Mouse (Mus musculus) CH12.LX (cell line): ENCODE measurements around the gene Klhl12. TPM values are rescaled to one million over a fixed set of nuclear protein-coding genes. Genes with fewer than 3 reads are reported as not detected.

ENCODE experiments used
- DNase-seq: peaks from one replicate; pipeline ENCODE4 v3.0.0-alpha.2; 2013; ENCODE audit errors: extremely low read depth
- H3K27ac ChIP-seq: 2 replicates; pipeline ENCODE4 v1.5.1; 2012; ENCODE audit warnings: low read depth, mild to moderate bottlenecking, control low read depth, moderate library complexity; ENCODE audit not compliant: insufficient read depth
- H3K27me3 ChIP-seq: replicated peaks from 2 replicates; pipeline ENCODE3; 2012; ENCODE audit warnings: inconsistent platforms
- H3K36me3 ChIP-seq, 2 experiments: replicated peaks in 1 of 2; 2 replicates each; pipeline versions ENCODE3 to v1.6.1; 2012; ENCODE audit warnings: inconsistent platforms in 1 of 2, low read length in 1 of 2, mild to moderate bottlenecking in 1 of 2, mixed read lengths in 1 of 2, moderate library complexity in 1 of 2; ENCODE audit not compliant: control insufficient read depth in 1 of 2, insufficient read depth in 1 of 2
- H3K4me1 ChIP-seq, 2 experiments: 2 replicates each; pipeline ENCODE4 v1.6.1; 2012; ENCODE audit warnings: inconsistent platforms in 1 of 2, moderate library complexity in 1 of 2; ENCODE audit not compliant: insufficient read depth in 2 of 2, control insufficient read depth in 1 of 2
- H3K4me2 ChIP-seq: 2 replicates; pipeline ENCODE4 v1.6.1; 2012; ENCODE audit warnings: low read depth, mild to moderate bottlenecking, control low read depth; ENCODE audit not compliant: poor library complexity, insufficient read depth, severe bottlenecking
- H3K4me3 ChIP-seq, 3 experiments: fragments of 150-350 bp in 1 of 3; sonication (generic) in 1 of 3; replicated peaks in 1 of 3; 2 replicates each; pipeline versions ENCODE3 to v1.5.1; 2011 to 2012; ENCODE audit warnings: low read depth in 2 of 3, low read length in 2 of 3, mild to moderate bottlenecking in 2 of 3, moderate library complexity in 2 of 3, control low read depth in 1 of 3, improper control_type of control experiment in 1 of 3, inconsistent platforms in 1 of 3, mixed read lengths in 1 of 3; ENCODE audit not compliant: poor library complexity in 1 of 3
- H3K79me2 ChIP-seq: replicated peaks from 2 replicates; pipeline ENCODE4 v1.6.1; 2012; ENCODE audit warnings: mild to moderate bottlenecking, moderate library complexity; ENCODE audit not compliant: control insufficient read depth, poor library complexity, insufficient read depth, severe bottlenecking; ENCODE audit errors: extremely low read depth
- H3K9ac ChIP-seq: 2 replicates; pipeline ENCODE4 v1.6.1; 2012; ENCODE audit warnings: low read depth, mild to moderate bottlenecking, control low read depth, moderate library complexity; ENCODE audit not compliant: insufficient read depth
- H3K9me3 ChIP-seq: replicated peaks from 2 replicates; pipeline ENCODE3; 2012; ENCODE audit warnings: low read length, inconsistent platforms, mixed read lengths
- BHLHE40 ChIP-seq: IDR thresholded peaks from 2 replicates; pipeline ENCODE4 v1.6.1; 2011; ENCODE audit warnings: mild to moderate bottlenecking, low read depth, low read length, improper control_type of control experiment
- CHD2 ChIP-seq: IDR thresholded peaks from 2 replicates; pipeline ENCODE4 v1.6.1; 2011; ENCODE audit warnings: low read length, improper control_type of control experiment
- CTCF ChIP-seq, 2 experiments: IDR thresholded peaks in 1 of 2; conservative IDR thresholded peaks in 1 of 2; 2 replicates each; pipeline ENCODE4 v1.5.1; 2011 to 2012; ENCODE audit warnings: low read depth in 2 of 2, low read length in 2 of 2, improper control_type of control experiment in 1 of 2, inconsistent platforms in 1 of 2, mild to moderate bottlenecking in 1 of 2, moderate library complexity in 1 of 2
- E2F4 ChIP-seq: IDR thresholded peaks from 2 replicates; pipeline ENCODE4 v1.6.1; 2011; ENCODE audit warnings: low read depth, low read length, improper control_type of control experiment; ENCODE audit not compliant: insufficient replicate concordance
- EP300 ChIP-seq: IDR thresholded peaks from 2 replicates; pipeline ENCODE4 v1.6.1; 2011; ENCODE audit warnings: low read length, improper control_type of control experiment
- GABPA ChIP-seq: IDR thresholded peaks from 2 replicates; pipeline ENCODE4 v1.6.1; 2012; ENCODE audit warnings: low read depth, low read length, improper control_type of control experiment, inconsistent platforms; ENCODE audit not compliant: insufficient replicate concordance
- HCFC1 ChIP-seq: IDR thresholded peaks from 2 replicates; pipeline ENCODE4 v1.6.1; 2012; ENCODE audit warnings: low read depth, mild to moderate bottlenecking, inconsistent platforms, low read length, improper control_type of control experiment
- JUN ChIP-seq: IDR thresholded peaks from 2 replicates; pipeline ENCODE4 v1.6.1; 2011; ENCODE audit warnings: low read depth, mild to moderate bottlenecking, low read length, improper control_type of control experiment, moderate library complexity; ENCODE audit not compliant: insufficient read depth
- JUND ChIP-seq: conservative IDR thresholded peaks from 2 replicates; pipeline ENCODE4 v1.6.1; 2011; ENCODE audit warnings: low read depth, low read length, improper control_type of control experiment
- KAT2A ChIP-seq: IDR thresholded peaks from 2 replicates; pipeline ENCODE4 v1.6.1; 2012; ENCODE audit warnings: low read length, improper control_type of control experiment, inconsistent platforms; ENCODE audit not compliant: insufficient replicate concordance
- MAFK ChIP-seq: IDR thresholded peaks from 2 replicates; pipeline ENCODE4 v1.6.1; 2011; ENCODE audit warnings: low read length, improper control_type of control experiment; ENCODE audit not compliant: insufficient replicate concordance
- MAZ ChIP-seq: IDR thresholded peaks from 2 replicates; pipeline ENCODE4 v1.6.1; 2012; ENCODE audit warnings: low read depth, mild to moderate bottlenecking, inconsistent platforms, low read length, improper control_type of control experiment, moderate library complexity
- MYC ChIP-seq: IDR thresholded peaks from 2 replicates; pipeline ENCODE4 v1.6.1; 2011; ENCODE audit warnings: low read depth, mild to moderate bottlenecking, improper control_type of control experiment, low read length
- PAX5 ChIP-seq: IDR thresholded peaks from 2 replicates; pipeline ENCODE4 v1.6.1; 2012; ENCODE audit warnings: low read length, inconsistent platforms, mixed read lengths
- POLR2A ChIP-seq: IDR thresholded peaks from 2 replicates; pipeline ENCODE4 v1.6.1; 2011; ENCODE audit warnings: low read depth, mild to moderate bottlenecking, improper control_type of control experiment, low read length
- POLR2AphosphoS2 ChIP-seq: IDR thresholded peaks from 2 replicates; pipeline ENCODE4 v1.6.1; 2011; ENCODE audit warnings: low read depth, low read length, improper control_type of control experiment
- RCOR1 ChIP-seq: conservative IDR thresholded peaks from 2 replicates; pipeline ENCODE4 v1.6.1; 2012; ENCODE audit warnings: low read depth, mild to moderate bottlenecking, inconsistent platforms, low read length, improper control_type of control experiment
- SIN3A ChIP-seq: IDR thresholded peaks from 2 replicates; pipeline ENCODE4 v1.6.1; 2012; ENCODE audit warnings: low read length, improper control_type of control experiment, inconsistent platforms
- TCF12 ChIP-seq: IDR thresholded peaks from 2 replicates; pipeline ENCODE4 v1.6.1; 2014; ENCODE audit warnings: low read depth, mild to moderate bottlenecking, inconsistent platforms, low read length, improper control_type of control experiment
- ZC3H11A ChIP-seq: IDR thresholded peaks from 2 replicates; pipeline ENCODE4 v1.6.1; 2012; ENCODE audit warnings: low read depth, mild to moderate bottlenecking, inconsistent platforms, low read length, improper control_type of control experiment
- ZKSCAN1 ChIP-seq: IDR thresholded peaks from 2 replicates; pipeline ENCODE4 v1.6.1; 2012; ENCODE audit warnings: low read depth, inconsistent platforms, low read length, improper control_type of control experiment, borderline replicate concordance
- ZNF384 ChIP-seq: IDR thresholded peaks from 2 replicates; pipeline ENCODE4 v1.6.1; 2012; ENCODE audit warnings: low read depth, low read length, improper control_type of control experiment, inconsistent platforms
- dilution Hi-C: fragments of 300-500 bp; cut with MboI; formaldehyde crosslinking; loops from 2 replicates; pipeline ENCODE4 v1.14.3; 2020; ENCODE audit warnings: low sequenced_read_pairs; ENCODE audit not compliant: extremely low pct_unique_long_range_greater_than_20kb, extremely low pct_ligation_motif_present
- in situ Hi-C: fragments of 300-500 bp; cut with MboI; formaldehyde crosslinking; loops from 3 replicates; pipeline ENCODE4 v1.14.3; 2019; ENCODE audit warnings: low sequenced_read_pairs, low pct_ligation_motif_present, low pct_unique_long_range_greater_than_20kb, mixed read lengths
- polyA plus RNA-seq: library from polyadenylated mRNA; unstranded; fragments of >175 nt; gene quantifications from 2 replicates; pipeline ENCODE4 v1.2.1, GENCODE M21; 2012; ENCODE audit warnings: low read depth; ENCODE audit not compliant: insufficient read length
- total RNA-seq, 2 experiments: library from RNA; depleted of rRNA; stranded (reverse); fragments of 300-350 nt in 1 of 2; fragments of >200 nt in 1 of 2; gene quantifications; 2 replicates each; pipeline ENCODE4 v1.2.3; 2012 to 2014

Klhl12 gene
- total and polyA plus RNA-seq, 3 experiments, result 17.6 to 20.8 (median 19.1) TPM

DNA sequence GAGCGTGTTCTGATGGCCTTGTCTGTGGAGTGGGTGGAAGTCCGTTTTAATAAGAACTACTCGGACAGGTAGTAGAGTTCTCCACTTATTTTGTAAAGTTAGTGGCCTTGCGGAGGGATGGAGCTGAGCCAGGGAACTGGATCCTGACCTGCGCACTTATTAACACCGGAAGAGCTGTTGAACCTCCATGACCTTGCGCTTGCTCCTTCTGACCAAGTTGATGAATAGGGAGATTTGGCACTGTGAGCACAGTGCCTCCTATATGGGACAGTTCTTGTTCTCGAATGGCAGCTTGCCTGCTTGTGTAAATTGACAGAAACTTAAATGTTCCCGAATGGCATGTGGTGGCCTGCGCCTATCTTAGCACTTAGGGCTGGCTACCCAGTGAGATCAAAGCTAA lies 40.7 kb downstream of the Klhl12 start:
- DNase-seq, result no peak
- H3K9me3 ChIP-seq, result no peaks in the 10 kb centered on the region

GRCm38 (mm10) chr1:134500916-134501315 lies 45.6 kb downstream of the Klhl12 start:
- dilution Hi-C loops (no loop called here), in situ Hi-C loops (no loop called here)
- H3K36me3 ChIP-seq, result peaks cover 5 to 76% of the 10 kb centered on the region in 2 experiments
- no peak overlapping the region for H3K4me2 ChIP-seq
- H3K79me2 ChIP-seq, result peaks cover 13% of the 10 kb centered on the region
- no peak overlapping the region for H3K27ac ChIP-seq
- DNase-seq, result no peak
- no peaks in the 10 kb centered on the region for H3K27me3 ChIP-seq
- H3K4me1 ChIP-seq, result peaks cover 2 to 10% of the 10 kb centered on the region in 2 experiments
- H3K9ac ChIP-seq, result no peak overlapping the region
- no peak overlapping the region for H3K4me3 ChIP-seq
- no peak for TF ChIP-seq GABPA
- TF ChIP-seq SIN3A, result no peak
- H3K9me3 ChIP-seq, result no peaks in the 10 kb centered on the region

More for the DNA sequence above, 40.7 kb downstream of the Klhl12 start:
- Histone ChIP-seq H3K36me3 (peaks cover 0 to 44% of the 10 kb centered on the region in 2 experiments), H3K79me2 (peaks cover 21% of the 10 kb centered on the region), H3K4me3 (peak overlapping the region in 2 of 3 experiments; percentile 73 to 81), H3K4me2 (peak overlapping the region; percentile 95; the same call in 1 of the 2 replicates), H3K4me1 (peaks cover 4 to 21% of the 10 kb centered on the region in 2 experiments), H3K27me3 (no peaks in the 10 kb centered on the region), H3K27ac (no peak overlapping the region), H3K9ac (peak overlapping the region; percentile 42; the same call in 1 of the 2 replicates)
- TF ChIP-seq BHLHE40 (no peak), MAFK (no peak), KAT2A (no peak), ZNF384 (no peak), ZC3H11A (no peak), TCF12 (no peak)
- in situ Hi-C loops, result no loop called here
- dilution Hi-C loops, result no loop called here

DNA sequence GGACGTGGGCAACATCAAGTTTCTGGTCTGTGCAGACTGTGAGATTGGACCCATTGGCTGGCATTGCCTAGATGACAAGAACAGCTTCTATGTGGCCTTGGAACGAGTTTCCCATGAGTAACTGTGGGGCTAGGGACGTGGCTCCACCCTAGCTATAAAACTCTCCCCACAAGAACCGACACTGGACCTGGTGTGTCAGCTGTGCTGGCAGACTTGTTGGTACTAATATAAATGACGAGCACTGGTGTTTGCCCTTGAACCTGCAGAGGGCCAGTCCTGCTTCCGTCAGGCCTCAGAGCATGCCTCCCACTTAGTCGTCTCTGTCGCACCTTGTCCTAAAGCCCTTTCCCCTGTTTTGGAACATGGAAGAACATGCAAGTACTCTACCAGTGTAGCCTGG lies 50.9 kb downstream of the Klhl12 start:
- dilution Hi-C loops (no loop called here), in situ Hi-C loops (no loop called here)
- H3K4me3 ChIP-seq, result no peak overlapping the region
- H3K36me3 ChIP-seq, result peaks cover 23 to 76% of the 10 kb centered on the region in 2 experiments
- no peaks in the 10 kb centered on the region for H3K79me2 ChIP-seq
- no peak overlapping the region for H3K9ac ChIP-seq
- peaks cover 0 to 2% of the 10 kb centered on the region in 2 experiments; a peak in 1 of 4 replicates for H3K4me1 ChIP-seq
- no peak overlapping the region for H3K4me2 ChIP-seq
- no peak overlapping the region; the same call in 1 of the 2 replicates for H3K27ac ChIP-seq
- TF ChIP-seq HCFC1 (no peak), RCOR1 (no peak), TCF12 (no peak), MYC (no peak), GABPA (no peak), E2F4 (no peak), MAZ (no peak), CTCF (conservative IDR thresholded peaks at IDR 0.05 in 1 of 2, IDR thresholded peaks at IDR 0.05 in 1 of 2; ENCODE audit: low read depth in 2 of 2, low read length in 2 of 2) (no peak), JUN (no peak), SIN3A (no peak), ZKSCAN1 (no peak), PAX5 (no peak), EP300 (no peak), JUND (no peak), ZC3H11A (no peak), POLR2AphosphoS2 (no peak), POLR2A (no peak), CHD2 (no peak)
- TF ChIP-seq, all 38 proteins: peak for 0
- Histone ChIP-seq H3K9me3 (no peaks in the 10 kb centered on the region), H3K27me3 (no peaks in the 10 kb centered on the region)
- DNase-seq, result no peak
